Mouse (Mus musculus) T-helper 2 cell (primary cell): ENCODE data around the gene 4933411K16Rik.

Source experiments
- in situ Hi-C: fragments of 300-600 bp; cut with MboI, MseI; formaldehyde crosslinking; loops from one replicate; pipeline ENCODE4 v1.15.1; 2025; ENCODE audit warnings: high pct_unique_total_duplicates

Gene 4933411K16Rik

DNA sequence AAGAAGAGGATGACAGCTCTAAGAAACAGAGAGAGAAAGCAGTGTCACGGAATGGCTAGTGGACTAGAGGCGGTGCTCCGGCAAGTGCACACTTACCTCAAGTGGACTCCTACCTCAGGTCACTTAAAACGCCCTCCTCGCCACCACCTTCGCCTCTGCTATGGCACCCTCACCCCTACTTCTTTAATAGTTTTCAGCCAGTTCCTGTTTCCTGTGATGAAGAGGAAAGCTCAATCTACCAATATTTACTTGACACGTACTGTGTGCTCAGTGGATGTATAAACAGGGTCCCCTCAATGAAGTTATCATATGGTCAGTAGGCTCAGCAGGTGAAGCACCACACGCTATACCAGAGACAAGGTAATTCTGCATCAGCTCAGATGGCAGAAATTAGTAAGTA is 26.5 kb downstream of the 4933411K16Rik start:
- in situ Hi-C loops: loop anchor here (25.0 kb wide), 1 partner anchor 434 kb away; the partner anchor contains the start of gene R3hcc1l

DNA sequence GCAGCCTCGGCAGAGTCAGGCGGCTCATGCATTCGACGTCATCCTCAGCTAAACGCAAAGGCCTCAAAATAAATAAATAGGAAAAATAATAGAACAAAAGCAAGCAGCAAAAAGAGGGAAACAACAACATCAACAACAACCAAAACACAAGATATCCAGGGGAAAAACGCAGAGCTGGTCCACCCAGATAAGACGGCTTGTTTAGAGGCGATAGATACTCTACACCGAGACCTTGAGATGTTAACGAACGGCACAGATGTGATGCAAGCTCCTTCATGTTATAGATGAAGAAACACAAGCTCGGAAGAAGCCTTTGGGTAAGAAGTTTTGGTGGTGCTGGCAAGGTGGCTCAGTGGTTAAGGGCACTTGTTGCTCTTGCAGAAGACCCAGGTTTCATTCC is 27.0 kb downstream of the 4933411K16Rik start:
- in situ Hi-C loops: loop anchor here (25.0 kb wide), 1 partner anchor 433 kb away; the partner anchor contains the start of gene R3hcc1l

DNA sequence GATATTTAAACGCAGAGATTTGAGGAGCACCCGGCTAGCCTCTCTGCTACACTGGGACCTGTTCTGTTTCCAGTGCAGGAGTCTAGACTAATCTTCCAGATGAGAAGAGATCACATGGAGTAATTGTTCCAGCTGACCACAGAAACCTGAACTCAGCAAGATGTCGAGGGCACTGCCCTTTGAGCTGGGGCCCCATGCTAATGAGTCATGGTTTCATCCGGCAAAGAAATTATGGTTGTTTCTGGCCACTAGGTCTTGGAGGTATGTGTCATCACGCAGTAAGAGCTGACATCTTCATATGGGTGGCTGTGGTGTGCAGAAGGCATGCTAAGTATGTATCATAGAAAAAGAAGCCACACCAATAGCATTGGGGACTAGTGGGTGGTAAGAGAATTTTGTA is 27.9 kb downstream of the 4933411K16Rik start:
- in situ Hi-C loops: loop anchor here (25.0 kb wide), 1 partner anchor 432 kb away; the partner anchor contains the start of gene R3hcc1l

DNA sequence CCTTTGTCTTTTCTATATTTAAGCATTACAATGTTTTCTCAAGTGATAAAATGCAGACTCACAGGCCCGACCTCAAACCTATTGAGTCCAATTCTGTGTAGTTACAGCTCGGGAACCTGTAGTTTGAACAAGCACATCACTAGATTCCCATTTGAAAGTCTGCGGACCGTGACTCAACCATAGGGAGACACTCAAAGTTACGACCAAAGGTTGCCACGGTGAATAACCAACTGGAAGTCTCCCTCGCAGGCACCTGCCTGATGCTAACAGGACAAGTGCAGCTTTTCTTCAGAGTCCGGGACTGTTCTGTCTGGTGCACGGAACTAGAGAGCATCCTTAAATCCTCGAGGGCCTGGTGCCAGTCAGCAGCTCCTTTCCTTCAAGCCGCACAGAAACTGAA is 28.4 kb downstream of the 4933411K16Rik start:
- in situ Hi-C loops: loop anchor here (25.0 kb wide), 1 partner anchor 432 kb away; the partner anchor contains the start of gene R3hcc1l

DNA sequence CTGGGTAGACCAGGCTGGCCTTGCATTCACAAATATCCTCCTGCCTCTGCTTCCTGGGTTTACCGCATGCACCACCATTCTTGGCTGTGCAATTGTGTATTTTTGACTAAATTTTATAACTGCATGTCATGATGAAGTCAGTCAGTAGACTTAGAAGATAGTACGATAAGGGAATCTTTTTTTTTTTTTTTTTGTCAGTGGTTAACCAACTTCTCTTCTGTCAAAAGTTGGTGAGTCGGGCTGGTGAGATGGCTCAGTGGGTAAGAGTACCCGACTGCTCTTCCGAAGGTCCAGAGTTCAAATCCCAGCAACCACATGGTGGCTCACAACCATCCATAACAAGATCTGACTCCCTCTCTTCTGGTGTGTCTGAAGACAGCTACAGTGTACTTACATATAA is 29.6 kb downstream of the 4933411K16Rik start:
- in situ Hi-C loops: loop anchor here (25.0 kb wide), 1 partner anchor 431 kb away; the partner anchor contains the start of gene R3hcc1l

DNA sequence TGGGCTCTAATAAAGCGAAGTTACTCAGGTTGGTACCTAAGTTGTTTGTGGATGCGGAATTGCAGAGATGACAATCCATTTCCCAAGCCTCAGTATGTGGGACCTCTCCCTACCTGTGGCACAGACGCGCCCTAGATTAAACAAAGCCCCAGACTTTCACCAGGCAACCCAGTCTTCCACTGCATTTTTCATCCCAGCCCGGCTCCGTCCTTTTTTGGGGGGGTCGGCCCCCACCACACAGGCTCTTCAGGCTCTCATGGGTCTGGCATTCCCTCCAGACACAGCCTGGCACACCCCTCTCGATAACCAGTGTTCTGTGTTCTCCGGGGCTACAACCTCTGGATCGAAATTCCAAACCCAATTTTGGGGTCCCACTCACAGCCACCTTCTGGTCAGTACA is 33.6 kb downstream of the 4933411K16Rik start:
- in situ Hi-C loops: loop anchor here (25.0 kb wide), 1 partner anchor 427 kb away; the partner anchor contains the start of gene R3hcc1l

DNA sequence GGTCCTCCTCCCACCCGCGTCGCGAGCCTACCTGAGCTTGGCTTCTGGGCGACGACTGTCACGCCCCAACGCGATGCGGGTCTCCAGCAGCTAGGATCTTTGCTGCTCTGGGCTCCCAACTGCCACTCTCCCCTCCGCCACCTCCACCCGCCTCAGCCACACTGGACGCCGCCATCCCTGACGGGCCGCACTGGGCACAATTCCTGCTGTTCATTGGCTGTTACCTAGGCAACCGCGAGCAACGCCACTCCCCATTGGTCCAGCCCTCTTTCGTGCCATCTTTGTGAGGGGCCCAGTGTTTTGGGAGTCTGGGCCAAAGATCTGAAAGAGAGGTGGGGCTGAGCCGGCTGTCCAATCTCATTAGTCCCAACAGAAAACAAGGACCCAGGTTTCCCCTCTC is 34.1 kb downstream of the 4933411K16Rik start, which contains the start of gene Morn4:
Gene Morn4 (minus strand): TSS at position 192 of the 400 bp plus-strand sequence.
- in situ Hi-C loops: loop anchor here (25.0 kb wide), 1 partner anchor 426 kb away; the partner anchor contains the start of gene R3hcc1l

DNA sequence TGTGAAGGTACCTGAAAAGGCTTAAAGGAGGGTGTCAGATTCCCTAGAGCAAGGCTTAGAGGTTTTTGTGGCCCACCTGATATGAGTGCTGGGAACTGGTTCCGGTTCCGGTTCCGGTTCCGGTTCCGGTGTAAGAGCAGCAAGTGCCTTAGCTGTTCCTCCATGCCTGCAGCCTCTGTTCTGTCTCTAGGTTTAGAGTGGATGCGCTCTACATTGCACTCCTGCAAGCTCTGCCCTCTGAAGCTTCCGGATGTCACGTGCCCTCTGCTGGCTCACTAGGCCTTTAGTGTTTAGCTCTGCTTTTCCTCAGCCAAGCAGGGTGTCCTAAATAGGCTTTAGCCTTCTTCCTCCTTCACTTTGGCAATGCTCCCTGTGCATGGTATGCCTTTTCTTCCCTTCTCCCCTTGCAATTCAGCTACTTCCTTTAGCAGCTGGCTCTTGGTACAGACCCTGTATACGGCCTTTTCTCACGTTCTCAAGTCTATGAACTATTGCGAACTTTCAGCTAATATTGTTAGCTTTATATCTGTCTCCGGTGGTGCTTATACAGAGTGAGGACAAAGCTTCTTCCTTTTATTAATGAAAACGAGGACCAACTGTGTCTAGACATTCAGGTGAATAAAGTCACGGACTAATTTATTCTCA is 37.2 kb downstream of the 4933411K16Rik start:
- in situ Hi-C loops: loop anchor here (25.0 kb wide), 1 partner anchor 423 kb away; the partner anchor contains the start of gene R3hcc1l

DNA sequence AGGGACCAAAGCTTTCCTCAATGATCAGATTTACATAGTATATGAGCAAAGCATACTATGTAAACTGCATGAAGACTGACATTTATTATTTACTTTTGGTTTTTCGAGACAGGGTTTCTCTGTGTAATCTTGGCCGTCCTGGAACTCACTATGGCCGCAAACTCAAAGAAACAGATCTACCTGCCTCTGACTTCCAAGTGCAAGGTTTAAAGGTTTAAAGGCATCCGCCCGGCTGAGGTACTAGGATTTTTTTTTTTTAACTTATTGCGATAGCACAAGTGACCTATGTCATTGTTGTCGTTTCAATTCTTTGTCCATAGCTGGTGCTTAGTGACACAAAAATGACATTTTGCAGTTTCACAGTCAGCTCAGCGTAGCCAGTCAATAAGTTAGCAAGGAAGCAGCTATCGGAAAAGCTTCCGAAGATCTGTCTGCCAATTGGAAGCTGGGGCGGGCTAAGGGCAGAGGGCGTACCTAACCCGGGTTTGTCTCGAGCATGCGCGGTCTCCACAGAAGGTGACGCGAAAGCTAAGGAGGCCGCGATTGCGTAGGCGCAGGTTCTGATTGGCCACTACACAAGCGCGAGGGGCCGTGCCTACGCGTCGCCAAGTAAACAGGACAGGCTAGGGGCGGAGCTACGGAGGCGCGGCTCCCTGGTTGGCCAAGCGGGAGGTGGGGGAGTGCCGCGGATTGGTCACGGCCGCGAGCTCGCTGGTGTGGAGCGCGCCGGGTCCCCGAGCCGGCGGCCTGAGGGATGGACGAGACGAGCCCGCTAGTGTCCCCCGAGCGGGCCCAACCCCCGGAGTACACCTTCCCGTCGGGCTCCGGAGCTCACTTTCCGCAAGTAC is 37.9 kb downstream of the 4933411K16Rik start, which contains the start of gene Pi4k2a:
Gene Pi4k2a (plus strand): TSS at position 723 of the 848 bp plus-strand sequence.
- in situ Hi-C loops: loop anchor here (10.0 to 25.0 kb wide), 2 partner anchors 422 to 1505 kb away; partner anchors contain the start of genes Aldh18a1 and R3hcc1l

DNA sequence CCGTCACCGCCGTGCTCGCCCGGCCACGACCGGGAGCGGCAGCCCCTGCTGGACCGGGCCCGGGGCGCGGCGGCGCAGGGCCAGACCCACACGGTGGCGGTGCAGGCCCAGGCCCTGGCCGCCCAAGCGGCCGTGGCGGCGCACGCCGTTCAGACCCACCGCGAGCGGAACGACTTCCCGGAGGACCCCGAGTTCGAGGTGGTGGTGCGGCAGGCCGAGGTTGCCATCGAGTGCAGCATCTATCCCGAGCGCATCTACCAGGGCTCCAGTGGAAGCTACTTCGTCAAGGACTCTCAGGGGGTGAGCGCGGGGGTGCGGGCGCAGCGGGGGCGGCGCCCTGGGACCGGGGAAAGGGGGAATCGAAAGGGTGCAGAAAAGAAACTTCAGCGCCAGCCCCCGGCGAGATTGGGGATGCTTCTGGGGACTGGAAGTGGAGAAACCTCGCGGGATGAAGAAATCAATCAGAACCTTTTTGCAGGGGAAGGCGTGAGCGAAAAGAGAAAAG is 38.6 kb downstream of the 4933411K16Rik start:
- in situ Hi-C loops: loop anchor here (10.0 to 25.0 kb wide), 2 partner anchors 422 to 1506 kb away; partner anchors contain the start of genes Aldh18a1 and R3hcc1l

DNA sequence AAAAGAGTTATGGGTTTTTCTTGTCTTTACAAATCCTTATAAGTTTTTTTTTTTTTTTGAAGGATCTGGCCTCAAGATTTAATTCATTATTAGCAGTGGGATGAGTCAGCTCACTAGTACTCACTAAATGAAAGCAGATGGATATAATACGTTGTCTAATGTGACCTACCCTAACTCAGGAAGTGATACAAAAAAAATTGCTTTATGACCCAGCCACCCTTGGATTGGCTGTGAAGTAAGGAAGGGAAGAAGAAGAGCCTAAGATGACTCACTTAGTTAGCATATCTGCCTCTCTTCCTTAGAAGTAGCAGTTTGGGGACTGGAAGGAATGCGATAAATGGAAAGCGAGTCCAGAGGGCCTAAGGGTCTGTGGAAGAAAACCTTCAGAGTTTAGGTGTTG is 47.4 kb downstream of the 4933411K16Rik start:
- in situ Hi-C loops: loop anchor here (10.0 to 25.0 kb wide), 2 partner anchors 413 to 1515 kb away; partner anchors contain the start of genes Aldh18a1 and R3hcc1l
